Comparison of ENCODE assay signal across 16 mouse cellular contexts in the genomic region with DNA sequence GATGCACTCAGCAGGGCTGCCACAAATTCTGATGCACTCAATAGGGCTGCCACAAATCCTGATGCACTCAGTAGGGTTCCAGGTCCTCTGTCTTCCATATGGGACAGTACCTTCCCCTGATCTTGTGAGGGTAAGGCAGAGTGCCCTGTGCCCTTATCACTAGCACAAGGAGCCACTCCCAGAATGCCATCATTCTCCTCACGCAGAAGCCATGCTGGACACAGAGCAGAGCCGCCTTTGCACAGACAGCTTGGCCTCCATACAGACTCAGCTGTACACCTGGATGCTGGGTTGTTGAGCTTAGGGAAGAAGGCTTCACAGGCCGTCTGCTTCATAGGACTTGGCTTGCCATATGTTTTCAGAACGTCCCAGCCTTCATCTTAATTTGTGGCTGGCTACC.
DNase-seq lines count a peak whose midpoint lies in the region; ATAC-seq lines count a peak whose summit lies in the region.
"Had no signal": no experiment of that assay in that cellular context is flagged by ENCODE, and none has a peak within 500 bp of the region (broad histone marks: within the 10 kb centered on the region; RNA-seq: fewer than 3 reads in every experiment).

No protein-coding gene starts in this region.

- H3K4me1 ChIP-seq in lung, embryonic 15.5 days: no peaks in the 10 kb centered on the region
- H3K4me1 ChIP-seq in hindbrain, embryonic 12.5 days: peaks cover 35% of the 10 kb centered on the region
- H3K4me1 ChIP-seq in midbrain, embryonic 13.5 days (replicated peaks): peaks cover 29% of the 10 kb centered on the region
- H3K4me1 ChIP-seq: limb, embryonic 13.5 days had no signal

- no peak overlapping the region for H3K9ac ChIP-seq in lung, embryonic 15.5 days
- peak overlapping the region; percentile 43; the same call in 1 of the 2 replicates for H3K9ac ChIP-seq in hindbrain, embryonic 12.5 days
- peak overlapping the region; percentile 44 for H3K9ac ChIP-seq in midbrain, embryonic 13.5 days (replicated peaks)
- H3K9ac ChIP-seq: limb, embryonic 13.5 days had no signal

- no peak for DNase-seq in lung, postnatal 25 days (ENCODE audit: low spot score)
- no peak for DNase-seq in urinary bladder, adult 2 months (ENCODE audit: low spot score)
- no peak for DNase-seq in thymus, postnatal 36 days
- DNase-seq in testis, postnatal 14 days (ENCODE audit: low spot score): no peak
- DNase-seq: adrenal gland, postnatal 25 days; heart, postnatal 14 days; spleen, adult 18-20 months; thymus, postnatal 4 days had no signal

- 19% methylated on average over 4 of the region's 4 CpGs for WGBS in lung, embryonic 15.5 days
- 27% methylated on average over 4 of the region's 4 CpGs for WGBS in hindbrain, embryonic 12.5 days
- 44% methylated on average over 4 of the region's 4 CpGs for WGBS in midbrain, embryonic 13.5 days

- H3K36me3 ChIP-seq in lung, embryonic 15.5 days: no peaks in the 10 kb centered on the region
- H3K36me3 ChIP-seq in hindbrain, embryonic 12.5 days: no peaks in the 10 kb centered on the region
- no peaks in the 10 kb centered on the region for H3K36me3 ChIP-seq in midbrain, embryonic 13.5 days
- H3K36me3 ChIP-seq: limb, embryonic 13.5 days had no signal

- H3K27ac ChIP-seq in lung, embryonic 15.5 days: no peak overlapping the region
- H3K27ac ChIP-seq in hindbrain, embryonic 12.5 days: peak overlapping the region; percentile 78
- peak overlapping the region; percentile 63 for H3K27ac ChIP-seq in midbrain, embryonic 13.5 days
- H3K27ac ChIP-seq: left cerebral cortex, adult 2 months; limb, embryonic 13.5 days; macrophage had no signal

- H3K4me3 ChIP-seq in lung, embryonic 15.5 days: no peak overlapping the region
- no peak overlapping the region for H3K4me3 ChIP-seq in hindbrain, embryonic 12.5 days
- no peak overlapping the region for H3K4me3 ChIP-seq in midbrain, embryonic 13.5 days (replicated peaks)
- H3K4me3 ChIP-seq: erythroblast, embryonic 14.5 days; left cerebral cortex, adult 2 months; limb, embryonic 13.5 days had no signal

- no peak for ATAC-seq in lung, embryonic 15.5 days (ENCODE audit: borderline replicate concordance, extremely low read depth, low FRiP score, low TSS enrichment)
- peak; percentile 27; the same call in 1 of the 2 replicates for ATAC-seq in hindbrain, embryonic 12.5 days (ENCODE audit: low FRiP score)
- ATAC-seq in midbrain, embryonic 13.5 days: peak; percentile 47; the same call in 1 of the 2 replicates
- no peak for ATAC-seq in megakaryocyte progenitor cell, adult 5-6 weeks (replicated peaks; ENCODE audit: poor library complexity)

- 0 out of 2 replicates have a peak overlapping the region, but pooled peaks have one; percentile 24 for H3K4me2 ChIP-seq in lung, embryonic 15.5 days
- peak overlapping the region; percentile 37 for H3K4me2 ChIP-seq in hindbrain, embryonic 12.5 days (replicated peaks)
- H3K4me2 ChIP-seq in midbrain, embryonic 13.5 days (replicated peaks): peak overlapping the region; percentile 47
- H3K4me2 ChIP-seq: limb, embryonic 13.5 days had no signal

- H3K9me3 ChIP-seq in lung, embryonic 15.5 days: no peaks in the 10 kb centered on the region
- H3K9me3 ChIP-seq in hindbrain, embryonic 12.5 days (replicated peaks): no peaks in the 10 kb centered on the region
- no peaks in the 10 kb centered on the region for H3K9me3 ChIP-seq in midbrain, embryonic 13.5 days
- H3K9me3 ChIP-seq: limb, embryonic 13.5 days had no signal

- H3K27me3 ChIP-seq in lung, embryonic 15.5 days: no peaks in the 10 kb centered on the region; the same call in 1 of the 2 replicates
- H3K27me3 ChIP-seq in hindbrain, embryonic 12.5 days: peaks cover 3% of the 10 kb centered on the region
- H3K27me3 ChIP-seq in midbrain, embryonic 13.5 days: peaks cover 3% of the 10 kb centered on the region; the same call in 1 of the 2 replicates

Comparison
In these comparisons a context has a peak if more than half of its experiments do, and no peak if none do; other contexts are left out.
1. ATAC-seq: peak in hindbrain, embryonic 12.5 days (single experiment) and midbrain, embryonic 13.5 days (single experiment); none in lung, embryonic 15.5 days (single experiment) and megakaryocyte progenitor cell, adult 5-6 weeks (single experiment).
2. Peak in every context shown above with its lines, with median percentiles within 50 percentile points of each other: H3K4me2 ChIP-seq.